Mouse (Mus musculus) left cerebral cortex, adult 9 months (tissue): ENCODE measurements around the gene Rpl37.

ENCODE experiments used
- DNase-seq, 2 experiments: peaks; one replicate each; pipeline ENCODE4 v3.0.0; 2022; ENCODE audit warnings: low spot score in 2 of 2

Rpl37 gene

GRCm38 (mm10) chr15:5152171-5152570, 35.7 kb downstream of the Rpl37 start:
- no peak for DNase-seq

GRCm38 (mm10) chr15:5154621-5155020, 38.2 kb downstream of the Rpl37 start:
- DNase-seq: no peak

- DNase-seq: no peak
Observed at GRCm38 (mm10) chr15:5155093-5155492, 38.6 kb downstream of the Rpl37 start.

- DNase-seq: no peak
Observed at GRCm38 (mm10) chr15:5156355-5156754, 39.9 kb downstream of the Rpl37 start.

GRCm38 (mm10) chr15:5157386-5157785, 40.9 kb downstream of the Rpl37 start:
- DNase-seq: no peak

GRCm38 (mm10) chr15:5158827-5159226, 42.4 kb downstream of the Rpl37 start:
- no peak for DNase-seq

GRCm38 (mm10) chr15:5165121-5165773, 48.8 kb downstream of the Rpl37 start:
- DNase-seq: no peak
